Mouse (Mus musculus) stomach, embryonic 14.5 days (tissue): ENCODE measurements around the gene Ephb4. TPM values are rescaled to one million over a fixed set of nuclear protein-coding genes. Genes with fewer than 3 reads are reported as not detected.

Experiments used
- ATAC-seq: fragments of 200-750 bp; cut with Nextera tagmentation; 2 replicates; pipeline ENCODE4 v1.8.0; 2017; ENCODE audit warnings: low read depth, moderate TSS enrichment; ENCODE audit not compliant: insufficient number of reproducible peaks, insufficient read depth, low FRiP score
- H3K27ac ChIP-seq: fragments of 300-500 bp; sonication (generic); 2 replicates; pipeline ENCODE4 v1.5.1; 2014; ENCODE audit warnings: mild to moderate bottlenecking, low read length, moderate library complexity, mixed read lengths
- H3K27me3 ChIP-seq: fragments of 300-500 bp; sonication (generic); 2 replicates; pipeline ENCODE4 v1.6.1; 2014; ENCODE audit warnings: low read length, control low read depth, mixed read lengths; ENCODE audit not compliant: control insufficient read depth, insufficient read depth
- H3K36me3 ChIP-seq: fragments of 300-500 bp; sonication (generic); 2 replicates; pipeline ENCODE4 v1.6.1; 2014; ENCODE audit warnings: mild to moderate bottlenecking, control low read depth, low read length, moderate library complexity, mixed read lengths; ENCODE audit not compliant: control insufficient read depth, insufficient read depth
- H3K4me1 ChIP-seq: fragments of 300-500 bp; sonication (generic); 2 replicates; pipeline ENCODE4 v1.6.1; 2014; ENCODE audit warnings: low read length, control low read depth, mixed read lengths; ENCODE audit not compliant: control insufficient read depth, insufficient read depth
- H3K4me2 ChIP-seq: fragments of 300-500 bp; sonication (generic); replicated peaks from 2 replicates; pipeline ENCODE4 v1.6.1; 2014; ENCODE audit warnings: low read depth, low read length, control low read depth
- H3K4me3 ChIP-seq: fragments of 300-500 bp; sonication (generic); 2 replicates; pipeline ENCODE4 v1.5.1; 2014; ENCODE audit warnings: low read depth, low read length, control low read depth
- H3K9ac ChIP-seq: fragments of 300-500 bp; sonication (generic); replicated peaks from 2 replicates; pipeline ENCODE4 v1.6.1; 2014; ENCODE audit warnings: low read depth, mild to moderate bottlenecking, control low read depth, low read length, moderate library complexity, mixed read lengths
- H3K9me3 ChIP-seq: fragments of 300-500 bp; sonication (generic); 2 replicates; pipeline ENCODE4 v1.6.1; 2016; ENCODE audit warnings: low read depth, low read length, control low read depth; ENCODE audit not compliant: control insufficient read depth
- WGBS: fragments of 180-500 bp; shearing (Covaris S2); extraction: QIAGEN DNeasy Blood & Tissue Kit; methylation state at CpG from one replicate; pipeline ENCODE4 v1.1.7; 2014; 5-methylcytosine and 5-hydroxymethylcytosine counted together
- polyA plus RNA-seq: library from polyadenylated mRNA; unstranded; fragments of >200 nt; fragmentation: Nextera tagmentation; extraction: Ambion mirVana; gene quantifications from 2 replicates; pipeline ENCODE4 v1.2.1, GENCODE M21; 2014

The Ephb4 gene
- polyA plus RNA-seq, 1 experiment from 2014 or later, result 42.0 TPM

DNA sequence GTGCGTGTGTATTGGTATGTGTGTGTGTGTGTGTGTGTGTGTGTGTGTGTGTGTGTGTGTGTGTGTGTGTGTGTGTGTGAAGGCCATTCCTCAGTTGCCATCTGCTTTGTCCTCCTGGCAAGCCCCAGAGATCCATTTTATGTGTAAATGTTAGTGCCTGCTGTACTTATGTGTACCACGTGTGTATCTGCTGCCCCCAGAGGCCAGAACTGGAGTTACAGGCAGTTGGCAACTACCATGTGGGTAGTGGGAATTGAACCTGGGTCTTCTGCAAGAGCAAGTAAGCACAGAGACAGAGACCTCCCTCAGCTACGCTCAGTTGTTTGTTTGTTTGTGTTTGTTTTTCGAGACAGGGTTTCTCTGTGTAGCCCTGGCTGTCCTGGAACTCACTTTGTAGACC, 31.2 kb downstream of the Ephb4 start:
- ATAC-seq, result no peak
- H3K4me1 ChIP-seq, result peaks cover 6% of the 10 kb centered on the region; the same call in 1 of the 2 replicates
- H3K4me2 ChIP-seq, result no peak overlapping the region
- H3K27ac ChIP-seq, result no peak overlapping the region
- no peak overlapping the region for H3K9ac ChIP-seq
- H3K9me3 ChIP-seq, result no peaks in the 10 kb centered on the region
- H3K4me3 ChIP-seq, result no peak overlapping the region
- no peaks in the 10 kb centered on the region for H3K27me3 ChIP-seq
- H3K36me3 ChIP-seq, result no peaks in the 10 kb centered on the region
- 51% methylated on average over 4 of the region's 4 CpGs for WGBS

DNA sequence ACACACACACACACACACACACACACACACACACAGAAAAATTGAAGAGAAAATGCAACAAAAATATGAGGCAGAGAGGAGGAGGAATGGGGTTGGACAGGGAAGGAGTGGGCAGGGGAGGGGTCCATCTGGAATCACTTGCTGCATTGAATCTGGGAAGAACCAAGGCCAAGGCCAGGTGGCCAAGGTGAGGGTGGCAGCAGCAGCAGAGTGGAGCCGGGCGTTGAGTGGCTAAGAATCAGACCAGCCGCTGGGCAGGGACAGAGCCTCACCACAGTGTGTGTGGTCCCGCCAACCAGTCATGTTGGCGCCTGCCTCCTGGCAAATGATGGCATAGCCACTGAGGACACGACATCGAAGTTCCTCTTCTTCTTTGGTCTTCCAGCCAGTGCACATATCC, 33.5 kb downstream of the Ephb4 start:
- no peak for ATAC-seq

DNA sequence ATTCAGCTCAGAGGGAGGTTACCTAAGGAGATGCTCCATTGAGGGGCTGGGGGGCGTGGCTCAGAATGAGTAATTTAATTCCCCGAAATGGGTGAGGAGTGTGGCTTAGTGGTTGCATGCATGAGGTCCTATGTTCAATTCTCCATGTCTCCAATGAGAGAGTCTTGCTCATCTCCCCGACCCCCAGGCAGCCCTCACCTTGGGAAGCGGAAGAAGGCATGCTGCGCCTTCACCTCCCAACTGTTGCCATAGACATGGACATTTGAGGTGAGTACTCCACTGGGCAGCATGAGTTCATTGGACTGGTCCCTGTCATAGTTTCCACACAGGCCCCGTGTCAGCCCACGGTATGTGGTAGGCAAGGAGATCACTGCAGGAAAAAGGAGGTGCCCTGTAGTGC, 36.8 kb downstream of the Ephb4 start:
- ATAC-seq, result no peak
- Histone ChIP-seq H3K36me3 (no peaks in the 10 kb centered on the region), H3K4me2 (no peak overlapping the region), H3K27me3 (no peaks in the 10 kb centered on the region), H3K9ac (no peak overlapping the region), H3K27ac (no peak overlapping the region), H3K4me1 (no peaks in the 10 kb centered on the region), H3K9me3 (no peaks in the 10 kb centered on the region), H3K4me3 (no peak overlapping the region)
- WGBS, result 81% methylated on average over 7 of the region's 7 CpGs

More for the DNA sequence above, 33.5 kb downstream of the Ephb4 start:
- Histone ChIP-seq H3K9me3 (no peaks in the 10 kb centered on the region), H3K4me1 (no peaks in the 10 kb centered on the region), H3K27ac (no peak overlapping the region), H3K27me3 (no peaks in the 10 kb centered on the region), H3K4me3 (no peak overlapping the region), H3K9ac (no peak overlapping the region), H3K36me3 (no peaks in the 10 kb centered on the region), H3K4me2 (no peak overlapping the region)
- WGBS, result 82% methylated on average over 7 of the region's 7 CpGs

DNA sequence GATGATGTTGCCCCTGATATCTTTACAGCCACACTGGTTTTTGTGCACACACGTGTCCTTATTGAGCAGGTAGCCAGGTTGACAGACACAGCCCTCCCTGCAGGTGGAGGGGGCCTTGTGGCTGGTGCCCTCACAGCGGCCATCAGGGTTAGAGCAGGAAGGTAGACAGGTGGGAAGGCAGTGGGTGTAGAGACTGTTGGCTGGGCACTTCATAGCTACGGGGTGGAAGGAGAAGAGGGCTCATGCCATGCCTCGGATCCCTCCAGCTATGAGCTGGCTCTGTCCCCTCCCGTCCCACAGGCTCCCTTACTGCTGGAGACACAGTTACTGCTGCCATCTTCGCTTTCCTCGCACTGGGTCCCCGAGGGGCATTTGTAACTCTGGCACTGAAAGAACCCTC, 41.7 kb downstream of the Ephb4 start:
- H3K4me1 ChIP-seq, result no peaks in the 10 kb centered on the region
- H3K4me3 ChIP-seq, result no peak overlapping the region
- WGBS, result 85% methylated on average over 8 of the region's 8 CpGs
- H3K27me3 ChIP-seq, result no peaks in the 10 kb centered on the region
- no peak overlapping the region for H3K4me2 ChIP-seq
- no peak overlapping the region for H3K27ac ChIP-seq
- no peak for ATAC-seq
- no peaks in the 10 kb centered on the region for H3K9me3 ChIP-seq
- H3K36me3 ChIP-seq, result no peaks in the 10 kb centered on the region
- H3K9ac ChIP-seq, result no peak overlapping the region

DNA sequence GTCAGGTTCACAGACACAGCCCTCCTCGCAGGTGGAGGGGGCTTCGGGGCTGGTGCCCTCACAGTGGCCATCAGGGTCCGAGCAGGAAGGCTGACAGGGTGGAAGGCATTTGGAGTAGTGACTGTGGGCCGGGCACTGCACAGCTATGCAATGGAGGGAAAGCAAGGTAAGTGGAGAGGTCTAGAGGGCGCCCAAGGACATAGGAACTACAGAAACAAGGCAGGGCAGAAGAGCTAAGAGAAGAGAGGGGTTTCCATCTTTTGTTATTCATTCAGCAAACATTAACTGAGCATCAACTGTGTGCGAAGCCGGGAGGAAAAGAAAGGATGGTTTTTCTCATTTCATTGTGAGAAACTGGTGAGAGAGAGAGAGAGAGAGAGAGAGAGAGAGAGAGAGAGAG, 44.5 kb downstream of the Ephb4 start:
- 36% methylated on average over 7 of the region's 7 CpGs for WGBS
- no peaks in the 10 kb centered on the region for H3K36me3 ChIP-seq
- H3K4me3 ChIP-seq, result no peak overlapping the region
- H3K27me3 ChIP-seq, result no peaks in the 10 kb centered on the region
- no peaks in the 10 kb centered on the region for H3K4me1 ChIP-seq
- H3K9ac ChIP-seq, result no peak overlapping the region
- H3K4me2 ChIP-seq, result no peak overlapping the region
- H3K9me3 ChIP-seq, result no peaks in the 10 kb centered on the region
- no peak for ATAC-seq
- no peak overlapping the region for H3K27ac ChIP-seq

DNA sequence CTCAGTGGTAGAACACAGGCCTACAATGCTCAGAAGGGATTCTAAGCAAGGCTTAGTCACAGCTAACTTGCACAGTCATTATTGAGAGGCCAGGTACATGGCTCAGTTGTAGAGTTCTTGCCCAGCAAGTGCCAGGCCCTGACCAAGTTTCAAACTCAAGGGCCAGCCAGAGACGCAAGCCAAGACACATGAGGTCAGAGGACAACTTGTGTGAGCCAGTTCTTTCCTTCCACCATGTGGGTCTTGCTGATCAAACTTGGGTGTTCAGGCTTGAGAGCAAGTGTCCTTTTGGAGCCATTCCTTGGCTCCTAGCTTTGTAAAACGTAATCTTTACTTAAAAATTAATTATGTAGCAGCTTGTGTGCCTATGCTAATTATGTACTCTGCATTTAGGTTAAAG, 54.2 kb downstream of the Ephb4 start:
- no peak for ATAC-seq
- H3K36me3 ChIP-seq, result no peaks in the 10 kb centered on the region
- H3K27ac ChIP-seq, result no peak overlapping the region
- H3K9me3 ChIP-seq, result no peaks in the 10 kb centered on the region
- H3K27me3 ChIP-seq, result no peaks in the 10 kb centered on the region
- no peak overlapping the region for H3K9ac ChIP-seq
- 80% methylated on average over 2 of the region's 2 CpGs for WGBS
- H3K4me2 ChIP-seq, result no peak overlapping the region
- 0 out of 2 replicates have a peak, but pooled peaks cover 4% of the 10 kb centered on the region for H3K4me1 ChIP-seq
- no peak overlapping the region for H3K4me3 ChIP-seq

DNA sequence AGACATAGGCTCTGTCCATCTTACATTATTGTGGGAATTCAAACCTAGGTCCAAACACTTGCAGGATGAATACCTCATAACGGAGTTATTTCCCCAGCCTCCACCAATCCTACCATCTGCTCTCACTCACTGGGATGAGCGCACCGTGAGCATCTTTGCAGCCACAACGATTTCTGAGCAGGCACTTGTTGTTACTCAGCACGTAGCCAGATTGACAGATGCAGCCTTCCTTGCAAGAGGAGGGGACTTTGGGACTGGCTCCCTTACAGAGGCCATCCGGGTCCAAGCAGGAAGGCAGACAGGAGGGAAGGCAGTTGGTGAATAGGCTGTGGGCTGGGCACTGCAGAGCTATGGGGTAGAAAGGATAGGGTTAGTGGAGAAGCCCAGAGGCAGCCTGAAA, 59.5 kb downstream of the Ephb4 start:
- H3K9ac ChIP-seq, result no peak overlapping the region
- no peak overlapping the region for H3K4me3 ChIP-seq
- H3K27ac ChIP-seq, result no peak overlapping the region
- no peaks in the 10 kb centered on the region for H3K9me3 ChIP-seq
- no peak for ATAC-seq
- no peaks in the 10 kb centered on the region for H3K36me3 ChIP-seq
- no peak overlapping the region for H3K4me2 ChIP-seq
- H3K27me3 ChIP-seq, result no peaks in the 10 kb centered on the region
- 0 out of 2 replicates have a peak, but pooled peaks cover 4% of the 10 kb centered on the region for H3K4me1 ChIP-seq
- WGBS, result 72% methylated on average over 6 of the region's 6 CpGs

DNA sequence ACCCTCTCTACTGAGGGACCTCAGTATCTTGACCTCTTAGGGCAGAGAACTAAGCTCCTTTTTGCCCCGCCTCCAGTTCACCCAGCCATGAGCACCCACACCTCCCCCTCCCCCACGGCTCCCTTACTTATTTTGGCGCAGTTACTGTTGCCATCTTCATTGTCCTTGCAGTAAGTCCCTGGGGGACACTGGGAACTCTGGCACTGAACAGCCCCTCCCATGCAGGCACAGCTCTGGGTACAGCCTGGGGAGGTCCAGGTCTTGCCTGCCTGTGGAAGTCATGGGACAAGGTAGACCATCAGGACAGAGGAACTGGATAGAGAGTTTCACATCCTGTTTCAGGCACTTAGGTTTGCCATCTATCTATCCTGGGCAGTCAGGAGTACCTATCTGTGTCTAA, 60.2 kb downstream of the Ephb4 start:
- no peaks in the 10 kb centered on the region for H3K9me3 ChIP-seq

DNA sequence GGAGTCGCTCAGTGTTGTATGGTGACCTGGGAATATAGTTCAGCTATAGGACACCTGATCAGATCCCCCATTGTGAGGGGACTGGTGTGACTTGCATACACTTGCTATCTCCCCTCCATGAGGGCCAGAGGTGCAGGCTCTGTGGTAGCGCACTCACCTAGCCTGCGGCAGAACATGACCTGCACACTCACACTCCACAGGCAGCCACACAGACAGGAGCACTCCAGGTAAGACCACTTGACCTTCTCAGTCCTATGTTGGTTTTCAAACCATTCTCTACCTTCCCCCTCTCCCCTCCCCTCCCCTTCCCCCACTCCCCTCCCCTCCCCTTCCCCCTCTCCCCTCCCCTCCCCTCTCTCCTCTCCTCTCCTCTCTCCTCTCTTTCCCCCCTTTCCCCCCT, 60.6 kb downstream of the Ephb4 start:
- 84% methylated on average over 3 of the region's 3 CpGs for WGBS
- H3K27ac ChIP-seq, result no peak overlapping the region
- 0 out of 2 replicates have a peak, but pooled peaks cover 4% of the 10 kb centered on the region for H3K4me1 ChIP-seq
- no peaks in the 10 kb centered on the region for H3K27me3 ChIP-seq
- no peaks in the 10 kb centered on the region for H3K9me3 ChIP-seq
- no peak overlapping the region for H3K4me3 ChIP-seq
- no peak for ATAC-seq
- H3K9ac ChIP-seq, result no peak overlapping the region
- H3K4me2 ChIP-seq, result no peak overlapping the region
- H3K36me3 ChIP-seq, result no peaks in the 10 kb centered on the region

More for the DNA sequence above, 60.2 kb downstream of the Ephb4 start:
- 79% methylated on average over 3 of the region's 3 CpGs for WGBS
- Histone ChIP-seq H3K4me3 (no peak overlapping the region), H3K27ac (no peak overlapping the region), H3K36me3 (no peaks in the 10 kb centered on the region), H3K4me1 (0 out of 2 replicates have a peak, but pooled peaks cover 4% of the 10 kb centered on the region), H3K27me3 (no peaks in the 10 kb centered on the region), H3K4me2 (no peak overlapping the region), H3K9ac (no peak overlapping the region)
- ATAC-seq, result no peak
